Mouse (Mus musculus): Measurements from ENCODE around the gene Pter.

Pter gene

GRCm38 (mm10) chr2:13009261-13009972, 85.6 kb downstream of the Pter start:
- no peak for DNase-seq (ENCODE audit: low spot score)

GRCm38 (mm10) chr2:13010030-13010459, 86.2 kb downstream of the Pter start:
- no peak for DNase-seq (ENCODE audit: low spot score)

DNA sequence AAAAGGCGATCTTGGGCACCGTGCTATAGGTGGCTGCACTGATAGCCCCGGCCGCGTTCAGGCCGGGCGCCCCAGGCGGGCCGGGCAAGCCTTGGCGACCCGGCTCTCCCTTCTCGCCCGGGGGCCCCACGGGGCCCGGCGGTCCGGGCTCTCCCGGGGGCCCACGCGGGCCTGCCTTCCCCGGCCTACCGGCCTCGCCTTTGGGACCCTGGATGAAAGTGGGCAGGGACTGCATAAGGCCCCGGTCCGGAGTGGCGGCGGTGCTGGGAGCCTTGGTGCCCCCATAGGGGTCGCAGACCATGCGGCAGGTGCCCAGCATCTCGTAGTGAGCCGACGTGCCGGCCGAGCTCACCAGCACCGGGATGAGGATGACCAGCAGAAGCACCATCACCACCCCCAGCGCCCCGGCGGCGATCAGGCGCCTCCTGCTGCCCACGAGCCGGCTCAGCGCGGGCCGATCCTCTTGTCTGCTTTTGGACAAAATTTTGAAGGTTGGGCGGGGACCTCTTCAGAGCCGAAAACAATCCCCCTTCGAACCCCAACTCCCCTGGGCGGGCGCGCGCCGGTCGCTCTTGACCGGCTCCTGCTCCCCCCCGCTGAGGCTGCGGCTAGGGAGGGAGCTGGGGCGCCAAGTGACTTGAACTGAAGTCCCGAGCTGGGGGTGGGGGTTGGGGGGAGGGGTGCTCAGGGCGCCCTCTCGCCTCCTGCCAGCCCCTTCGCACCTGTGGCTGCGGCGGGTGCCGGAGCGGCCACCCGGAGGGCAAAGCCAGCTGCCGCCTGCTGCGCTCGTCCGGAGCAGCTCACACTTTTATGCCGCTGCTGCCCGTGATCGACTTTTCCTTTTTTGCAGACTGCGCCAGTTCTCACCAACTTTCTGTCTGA, 86.9 kb downstream of the Pter start:
- DNase-seq (ENCODE audit: low spot score), result no peak

DNA sequence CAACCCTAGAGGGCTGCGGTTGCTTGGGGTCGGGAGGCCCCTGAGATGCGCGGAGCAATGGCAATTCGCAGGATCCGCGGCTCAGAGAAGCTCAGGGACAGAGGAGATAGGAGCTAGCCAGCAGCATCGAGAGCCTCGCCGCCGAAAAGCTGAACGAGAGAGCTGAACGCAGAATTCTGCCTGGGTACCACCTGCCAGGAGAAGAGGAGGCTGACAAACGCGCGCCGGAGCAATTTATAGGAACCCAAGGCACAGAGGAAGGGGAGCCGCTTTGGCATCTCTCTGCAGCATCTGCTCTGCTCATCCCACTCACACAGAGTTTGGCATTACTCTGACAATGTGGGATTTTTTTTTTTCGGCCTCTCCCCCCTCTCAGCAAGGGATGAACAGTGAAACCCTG, 87.6 kb downstream of the Pter start, which contains the start of gene C1ql3:
Gene C1ql3 (minus strand): TSS at position 335 of the 400 bp plus-strand sequence.
- DNase-seq (ENCODE audit: low spot score), result no peak

- DNase-seq (ENCODE audit: low spot score), result no peak
Measured at GRCm38 (mm10) chr2:13011973-13012372, 88.1 kb downstream of the Pter start.

- no peak for DNase-seq (ENCODE audit: low spot score)
Measured at GRCm38 (mm10) chr2:13018382-13018781, 94.5 kb downstream of the Pter start.

GRCm38 (mm10) chr2:13018861-13019260, 95.0 kb downstream of the Pter start:
- DNase-seq (ENCODE audit: low spot score), result no peak

DNA sequence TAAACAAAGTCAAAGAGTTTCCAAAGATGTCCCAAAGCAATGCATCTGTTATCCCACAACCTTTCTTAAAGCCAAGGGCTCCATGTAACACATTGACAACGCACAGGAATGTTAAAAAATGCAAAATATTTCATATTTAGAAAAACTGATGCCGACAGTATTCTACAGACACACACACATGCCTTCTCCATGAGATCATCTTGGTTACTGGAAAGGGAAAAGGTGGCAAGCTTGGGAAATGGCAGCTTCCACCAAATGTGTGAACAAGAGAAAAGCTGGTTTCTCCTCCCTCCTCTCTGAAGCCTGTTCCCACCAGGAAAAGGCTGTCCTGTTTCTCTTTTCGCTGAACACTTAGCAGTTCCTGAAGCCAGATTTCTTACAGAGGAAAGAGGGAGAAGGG, 114.9 kb downstream of the Pter start:
- DNase-seq (ENCODE audit: low spot score), result no peak

GRCm38 (mm10) chr2:13039785-13040184, 115.9 kb downstream of the Pter start:
- DNase-seq (ENCODE audit: low spot score), result no peak

DNA sequence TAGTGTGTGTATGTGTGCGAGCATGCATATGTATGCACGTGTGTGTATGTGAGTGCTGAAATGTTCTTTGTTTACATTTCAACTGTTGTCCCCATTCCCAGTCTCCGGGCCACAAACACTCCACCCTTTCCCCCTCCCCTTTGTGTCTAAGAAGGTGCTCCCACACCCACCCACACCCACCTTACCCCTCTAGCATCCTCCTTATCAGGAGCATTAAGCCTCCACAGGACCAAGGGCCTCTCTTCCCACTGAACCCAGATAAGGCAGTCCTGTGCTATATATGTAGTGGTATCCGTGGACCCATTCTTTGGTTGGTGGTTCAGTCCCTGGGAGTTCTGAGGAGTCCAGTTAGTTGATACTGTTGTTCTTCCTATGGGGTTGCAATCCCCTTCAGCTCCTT, 120.7 kb downstream of the Pter start:
- no peak for DNase-seq (ENCODE audit: low spot score)

DNA sequence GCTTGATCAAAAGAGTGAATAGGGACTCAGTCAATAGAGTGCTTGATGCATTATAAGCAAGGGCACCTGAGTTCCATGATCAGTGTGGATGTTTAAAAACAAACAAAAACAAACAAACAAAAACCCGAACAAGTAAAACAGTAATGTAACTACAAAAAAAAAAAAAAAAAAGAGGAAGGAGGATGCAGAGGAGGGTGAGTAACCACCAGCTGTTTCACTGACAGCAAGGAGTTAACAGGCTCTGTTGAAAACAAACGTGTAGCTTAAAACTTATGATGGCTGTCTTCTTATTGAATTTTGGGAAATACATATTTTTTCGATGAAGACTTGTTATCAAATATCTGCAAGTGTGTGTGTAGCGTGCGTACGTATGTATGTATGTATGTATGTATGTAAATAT, 124.8 kb downstream of the Pter start:
- no peak for DNase-seq (ENCODE audit: low spot score)

All from ovary, postnatal 14 days (tissue).